Mouse (Mus musculus): ENCODE results near the gene Lim2. TPM values are rescaled to one million over a fixed set of nuclear protein-coding genes. Genes with fewer than 3 reads are reported as not detected.
A peak's percentile ranks its signal among the peaks of the same experiment; 100 is the strongest.
"Not testable (repeated sequence)": the region's sequence is repeated elsewhere in the genome, so short reads cannot be mapped to it uniquely, and the experiment has no call there.

The Lim2 gene
- polyA plus RNA-seq, 1 experiment from 2014 or later: not detected

DNA sequence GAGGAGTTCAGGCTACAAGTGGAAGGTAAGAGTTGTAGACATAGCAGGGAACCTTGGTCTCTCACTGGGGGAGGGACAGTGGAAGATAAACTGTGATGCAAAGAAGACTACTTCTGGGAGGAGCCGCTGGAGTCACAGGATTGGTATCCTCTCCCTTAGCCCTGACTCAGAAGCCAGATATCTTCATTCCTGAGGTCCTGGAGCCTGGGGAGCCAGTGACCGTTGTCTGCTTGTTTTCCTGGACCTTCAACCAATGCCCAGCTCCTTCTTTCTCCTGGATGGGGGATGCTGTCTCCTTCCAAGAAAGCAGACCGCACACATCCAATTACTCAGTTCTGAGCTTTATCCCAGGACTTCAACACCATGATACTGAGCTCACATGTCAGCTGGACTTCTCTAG, 18.4 kb upstream of the Lim2 start:
- Histone ChIP-seq H3K4me3 (ENCODE audit: control insufficient read depth in 1 of 2, insufficient read depth in 1 of 2, low read depth in 1 of 2, low read length in 2 of 2) (no peak overlapping the region), H3K9me3 (ENCODE audit: control insufficient read depth, low read length) (0 out of 2 replicates have a peak, but pooled peaks cover 2% of the 10 kb centered on the region), H3K27me3 (ENCODE audit: control insufficient read depth, insufficient read depth, low read length) (no peaks in the 10 kb centered on the region), H3K4me2 (ENCODE audit: low read length) (no peak overlapping the region), H3K4me1 (ENCODE audit: control insufficient read depth in 2 of 2, insufficient read depth in 2 of 2, low read length in 2 of 2) (no peaks in the 10 kb centered on the region), H3K9ac (ENCODE audit: low read length) (no peak overlapping the region), H3K36me3 (ENCODE audit: control insufficient read depth, insufficient read depth, low read length) (no peaks in the 10 kb centered on the region), H3K27ac (replicated peaks in 1 of 2; ENCODE audit: control insufficient read depth in 1 of 2, insufficient read depth in 1 of 2, low read depth in 2 of 2, low read length in 2 of 2) (no peak overlapping the region)
- no peak for ATAC-seq (ENCODE audit: insufficient number of reproducible peaks, insufficient read depth, low FRiP score, low read depth)
- 44% methylated on average over 3 of the region's 3 CpGs for WGBS

DNA sequence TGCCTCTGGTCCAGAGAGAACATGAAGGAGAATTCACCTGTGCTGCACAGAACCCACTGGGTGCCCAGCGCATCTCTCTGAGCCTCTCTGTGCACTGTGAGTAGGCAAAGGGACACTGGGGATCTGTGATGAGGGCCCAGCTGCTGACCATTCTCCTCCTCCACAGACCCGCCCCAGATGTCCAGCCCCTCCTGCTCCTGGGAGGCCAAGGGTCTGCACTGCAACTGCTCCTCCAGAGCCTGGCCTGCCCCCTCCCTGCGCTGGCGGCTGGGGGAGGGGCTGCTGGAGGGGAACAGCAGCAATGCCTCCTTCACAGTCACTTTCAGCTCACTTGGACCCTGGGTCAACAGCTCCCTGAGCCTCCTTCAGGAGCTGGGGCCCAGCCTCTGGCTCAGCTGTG, 15.7 kb upstream of the Lim2 start:
- H3K4me2 ChIP-seq (ENCODE audit: low read length); H3K36me3 ChIP-seq (ENCODE audit: control insufficient read depth, insufficient read depth, low read length); H3K9me3 ChIP-seq (ENCODE audit: control insufficient read depth, low read length); H3K4me1 ChIP-seq (ENCODE audit: control insufficient read depth in 2 of 2, insufficient read depth in 2 of 2, low read length in 2 of 2); H3K4me3 ChIP-seq (ENCODE audit: control insufficient read depth in 1 of 2, insufficient read depth in 1 of 2, low read depth in 1 of 2, low read length in 2 of 2); H3K9ac ChIP-seq (ENCODE audit: low read length); H3K27me3 ChIP-seq (ENCODE audit: control insufficient read depth, insufficient read depth, low read length); ATAC-seq (ENCODE audit: insufficient number of reproducible peaks, insufficient read depth, low FRiP score, low read depth); H3K27ac ChIP-seq (replicated peaks in 1 of 2; ENCODE audit: control insufficient read depth in 1 of 2, insufficient read depth in 1 of 2, low read depth in 2 of 2, low read length in 2 of 2): not testable (repeated sequence)
- WGBS: 38% methylated on average over 4 of the region's 4 CpGs

DNA sequence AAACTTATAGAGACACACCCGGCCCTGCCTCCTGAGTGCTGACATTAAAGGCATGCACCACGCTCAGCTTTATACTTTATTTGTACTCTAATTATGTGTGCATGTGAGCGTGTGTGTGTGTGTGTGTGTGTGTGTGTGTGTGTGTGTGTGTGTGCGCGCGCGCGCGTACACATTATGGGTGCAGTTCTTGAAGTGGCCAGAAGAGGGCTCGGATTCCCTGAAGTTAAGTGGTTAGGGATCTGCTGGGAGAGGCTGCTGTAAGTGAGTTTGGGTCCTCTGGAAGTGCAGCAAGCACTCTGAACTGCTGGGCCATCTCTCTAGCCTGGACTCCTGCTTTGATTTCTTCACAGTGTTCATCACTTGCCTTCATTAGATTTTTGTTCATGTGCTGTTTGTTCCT, 10.2 kb upstream of the Lim2 start:
- Histone ChIP-seq H3K9me3 (ENCODE audit: control insufficient read depth, low read length) (no peaks in the 10 kb centered on the region), H3K4me2 (ENCODE audit: low read length) (no peak overlapping the region), H3K9ac (ENCODE audit: low read length) (no peak overlapping the region), H3K36me3 (ENCODE audit: control insufficient read depth, insufficient read depth, low read length) (no peaks in the 10 kb centered on the region), H3K27ac (replicated peaks in 1 of 2; ENCODE audit: control insufficient read depth in 1 of 2, insufficient read depth in 1 of 2, low read depth in 2 of 2, low read length in 2 of 2) (no peak overlapping the region), H3K27me3 (ENCODE audit: control insufficient read depth, insufficient read depth, low read length) (no peaks in the 10 kb centered on the region), H3K4me1 (ENCODE audit: control insufficient read depth in 2 of 2, insufficient read depth in 2 of 2, low read length in 2 of 2) (no peaks in the 10 kb centered on the region), H3K4me3 (ENCODE audit: control insufficient read depth in 1 of 2, insufficient read depth in 1 of 2, low read depth in 1 of 2, low read length in 2 of 2) (no peak overlapping the region)
- WGBS: 77% methylated on average over 10 of the region's 10 CpGs
- ATAC-seq (ENCODE audit: insufficient number of reproducible peaks, insufficient read depth, low FRiP score, low read depth): no peak

GRCm38 (mm10) chr7:43422995-43423617, 4.4 kb upstream of the Lim2 start:
- no peaks in the 10 kb centered on the region for H3K9me3 ChIP-seq (ENCODE audit: control insufficient read depth, low read length)
- H3K4me2 ChIP-seq (ENCODE audit: low read length): peak overlapping the region; percentile 46
- WGBS: 12% methylated on average over 11 of the region's 11 CpGs
- H3K27ac ChIP-seq (replicated peaks in 1 of 2; ENCODE audit: control insufficient read depth in 1 of 2, insufficient read depth in 1 of 2, low read depth in 2 of 2, low read length in 2 of 2): no peak overlapping the region
- H3K27me3 ChIP-seq (ENCODE audit: control insufficient read depth, insufficient read depth, low read length): no peaks in the 10 kb centered on the region
- H3K36me3 ChIP-seq (ENCODE audit: control insufficient read depth, insufficient read depth, low read length): no peaks in the 10 kb centered on the region
- no peak overlapping the region for H3K4me3 ChIP-seq (ENCODE audit: control insufficient read depth in 1 of 2, insufficient read depth in 1 of 2, low read depth in 1 of 2, low read length in 2 of 2)
- 0 out of 2 replicates have a peak overlapping the region, but pooled peaks have one; percentile 41 for H3K9ac ChIP-seq (ENCODE audit: low read length)
- ATAC-seq (ENCODE audit: insufficient number of reproducible peaks, insufficient read depth, low FRiP score, low read depth): peak; percentile 83
- 0 out of 4 replicates have a peak, but pooled peaks cover 0 to 3% of the 10 kb centered on the region in 2 experiments for H3K4me1 ChIP-seq (ENCODE audit: control insufficient read depth in 2 of 2, insufficient read depth in 2 of 2, low read length in 2 of 2)

- Histone ChIP-seq H3K4me3 (ENCODE audit: control insufficient read depth in 1 of 2, insufficient read depth in 1 of 2, low read depth in 1 of 2, low read length in 2 of 2) (no peak overlapping the region), H3K4me1 (ENCODE audit: control insufficient read depth in 2 of 2, insufficient read depth in 2 of 2, low read length in 2 of 2) (0 out of 4 replicates have a peak, but pooled peaks cover 0 to 3% of the 10 kb centered on the region in 2 experiments), H3K36me3 (ENCODE audit: control insufficient read depth, insufficient read depth, low read length) (no peaks in the 10 kb centered on the region), H3K27me3 (ENCODE audit: control insufficient read depth, insufficient read depth, low read length) (no peaks in the 10 kb centered on the region), H3K27ac (replicated peaks in 1 of 2; ENCODE audit: control insufficient read depth in 1 of 2, insufficient read depth in 1 of 2, low read depth in 2 of 2, low read length in 2 of 2) (no peak overlapping the region), H3K9ac (ENCODE audit: low read length) (no peak overlapping the region), H3K9me3 (ENCODE audit: control insufficient read depth, low read length) (no peaks in the 10 kb centered on the region), H3K4me2 (ENCODE audit: low read length) (no peak overlapping the region)
- WGBS: 55% methylated on average over 3 of the region's 3 CpGs
- ATAC-seq (ENCODE audit: insufficient number of reproducible peaks, insufficient read depth, low FRiP score, low read depth): no peak
These were observed 3.4 kb upstream of the Lim2 start for GRCm38 (mm10) chr7:43423991-43424625.

- no peak for ATAC-seq (ENCODE audit: insufficient number of reproducible peaks, insufficient read depth, low FRiP score, low read depth)
- 26% methylated on average over 4 of the region's 4 CpGs for WGBS
- H3K4me3 ChIP-seq (ENCODE audit: control insufficient read depth in 1 of 2, insufficient read depth in 1 of 2, low read depth in 1 of 2, low read length in 2 of 2): no peak overlapping the region
- no peak overlapping the region for H3K4me2 ChIP-seq (ENCODE audit: low read length)
- H3K4me1 ChIP-seq (ENCODE audit: control insufficient read depth in 2 of 2, insufficient read depth in 2 of 2, low read length in 2 of 2): no peaks in the 10 kb centered on the region
- no peak overlapping the region for H3K27ac ChIP-seq (replicated peaks in 1 of 2; ENCODE audit: control insufficient read depth in 1 of 2, insufficient read depth in 1 of 2, low read depth in 2 of 2, low read length in 2 of 2)
- no peaks in the 10 kb centered on the region for H3K9me3 ChIP-seq (ENCODE audit: control insufficient read depth, low read length)
- H3K36me3 ChIP-seq (ENCODE audit: control insufficient read depth, insufficient read depth, low read length): no peaks in the 10 kb centered on the region
- H3K9ac ChIP-seq (ENCODE audit: low read length): no peak overlapping the region
- no peaks in the 10 kb centered on the region for H3K27me3 ChIP-seq (ENCODE audit: control insufficient read depth, insufficient read depth, low read length)
These were observed 2.0 kb downstream of the Lim2 start for GRCm38 (mm10) chr7:43429500-43429899.

DNA sequence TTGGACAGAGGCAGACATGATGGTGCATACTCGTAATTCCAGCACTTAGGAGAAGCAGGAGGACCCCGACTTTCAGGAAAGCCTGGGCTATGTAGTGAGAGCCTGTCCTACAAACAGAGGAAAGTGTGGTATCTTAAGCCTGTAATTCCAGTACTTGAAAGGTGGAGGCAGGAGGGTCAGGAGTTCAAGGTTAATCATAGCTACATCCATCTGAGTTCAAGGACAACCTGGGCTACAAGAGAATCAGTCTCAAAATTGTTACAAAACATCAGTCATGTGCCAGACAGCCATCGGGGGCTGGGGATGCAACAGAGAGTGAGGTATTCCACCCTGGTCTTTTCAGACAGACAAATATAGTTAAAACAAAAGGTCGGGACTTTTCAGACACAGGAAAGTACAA, 5.4 kb downstream of the Lim2 start:
- ATAC-seq (ENCODE audit: insufficient number of reproducible peaks, insufficient read depth, low FRiP score, low read depth): no peak
- Histone ChIP-seq H3K27me3 (ENCODE audit: control insufficient read depth, insufficient read depth, low read length) (no peaks in the 10 kb centered on the region), H3K9ac (ENCODE audit: low read length) (no peak overlapping the region), H3K4me1 (ENCODE audit: control insufficient read depth in 2 of 2, insufficient read depth in 2 of 2, low read length in 2 of 2) (no peaks in the 10 kb centered on the region), H3K9me3 (ENCODE audit: control insufficient read depth, low read length) (no peaks in the 10 kb centered on the region), H3K4me2 (ENCODE audit: low read length) (no peak overlapping the region), H3K4me3 (ENCODE audit: control insufficient read depth in 1 of 2, insufficient read depth in 1 of 2, low read depth in 1 of 2, low read length in 2 of 2) (no peak overlapping the region), H3K36me3 (ENCODE audit: control insufficient read depth, insufficient read depth, low read length) (no peaks in the 10 kb centered on the region), H3K27ac (replicated peaks in 1 of 2; ENCODE audit: control insufficient read depth in 1 of 2, insufficient read depth in 1 of 2, low read depth in 2 of 2, low read length in 2 of 2) (no peak overlapping the region)
- 54% methylated on average over 4 of the region's 4 CpGs for WGBS

GRCm38 (mm10) chr7:43434676-43435075, 7.2 kb downstream of the Lim2 start:
- no peak overlapping the region for H3K4me3 ChIP-seq (ENCODE audit: control insufficient read depth in 1 of 2, insufficient read depth in 1 of 2, low read depth in 1 of 2, low read length in 2 of 2)
- no peak overlapping the region for H3K27ac ChIP-seq (replicated peaks in 1 of 2; ENCODE audit: control insufficient read depth in 1 of 2, insufficient read depth in 1 of 2, low read depth in 2 of 2, low read length in 2 of 2)
- 91% methylated on average over 5 of the region's 5 CpGs for WGBS
- ATAC-seq (ENCODE audit: insufficient number of reproducible peaks, insufficient read depth, low FRiP score, low read depth): no peak
- no peaks in the 10 kb centered on the region for H3K4me1 ChIP-seq (ENCODE audit: control insufficient read depth in 2 of 2, insufficient read depth in 2 of 2, low read length in 2 of 2)
- no peak overlapping the region for H3K4me2 ChIP-seq (ENCODE audit: low read length)
- no peaks in the 10 kb centered on the region for H3K27me3 ChIP-seq (ENCODE audit: control insufficient read depth, insufficient read depth, low read length)
- no peaks in the 10 kb centered on the region for H3K9me3 ChIP-seq (ENCODE audit: control insufficient read depth, low read length)
- no peaks in the 10 kb centered on the region for H3K36me3 ChIP-seq (ENCODE audit: control insufficient read depth, insufficient read depth, low read length)
- no peak overlapping the region for H3K9ac ChIP-seq (ENCODE audit: low read length)

All from heart, embryonic 14.5 days (tissue).